Mouse (Mus musculus) C2C12 (cell line): ENCODE data around the gene Glra3.

Experiments
- CEBPB ChIP-seq: IDR thresholded peaks from one replicate; pipeline ENCODE4 v1.6.1; 2011; ENCODE audit warnings: low read depth, mild to moderate bottlenecking, control low read depth, moderate library complexity
- CTCF ChIP-seq: IDR thresholded peaks from one replicate; pipeline ENCODE4 v1.5.1; 2011; ENCODE audit not compliant: control insufficient read depth, insufficient read depth, insufficient read length
- MAX ChIP-seq: IDR thresholded peaks from one replicate; pipeline ENCODE4 v1.6.1; 2011; ENCODE audit warnings: mild to moderate bottlenecking, control low read depth
- MYOD1 ChIP-seq: IDR thresholded peaks from one replicate; pipeline ENCODE4 v1.6.1; 2011; ENCODE audit warnings: low read depth; ENCODE audit not compliant: control insufficient read depth, insufficient read length

GRCm38 (mm10) chr8:56054324-56054723 is 114.1 kb downstream of the Glra3 start:
- TF ChIP-seq CTCF (no peak), CEBPB (no peak), MAX (no peak), MYOD1 (no peak)
